Mouse (Mus musculus) CH12.LX (cell line): ENCODE results near the gene Gle1.

Experiments used
- CTCF ChIP-seq, 2 experiments: IDR thresholded peaks in 1 of 2; conservative IDR thresholded peaks in 1 of 2; 2 replicates each; pipeline ENCODE4 v1.5.1; 2011 to 2012; ENCODE audit warnings: low read depth in 2 of 2, low read length in 2 of 2, improper control_type of control experiment in 1 of 2, inconsistent platforms in 1 of 2, mild to moderate bottlenecking in 1 of 2, moderate library complexity in 1 of 2
- EP300 ChIP-seq: IDR thresholded peaks from 2 replicates; pipeline ENCODE4 v1.6.1; 2011; ENCODE audit warnings: low read length, improper control_type of control experiment
- ETS1 ChIP-seq: conservative IDR thresholded peaks from 2 replicates; pipeline ENCODE4 v1.6.1; 2012; ENCODE audit warnings: low read depth, mild to moderate bottlenecking, inconsistent platforms, low read length, improper control_type of control experiment, moderate library complexity
- IRF4 ChIP-seq: IDR thresholded peaks from 2 replicates; pipeline ENCODE4 v1.6.1; 2014; ENCODE audit warnings: low read depth, mild to moderate bottlenecking, inconsistent platforms, low read length, improper control_type of control experiment
- MAFK ChIP-seq: IDR thresholded peaks from 2 replicates; pipeline ENCODE4 v1.6.1; 2011; ENCODE audit warnings: low read length, improper control_type of control experiment; ENCODE audit not compliant: insufficient replicate concordance
- MAX ChIP-seq: IDR thresholded peaks from 2 replicates; pipeline ENCODE4 v1.6.1; 2011; ENCODE audit warnings: low read length, improper control_type of control experiment
- MAZ ChIP-seq: IDR thresholded peaks from 2 replicates; pipeline ENCODE4 v1.6.1; 2012; ENCODE audit warnings: low read depth, mild to moderate bottlenecking, inconsistent platforms, low read length, improper control_type of control experiment, moderate library complexity
- PAX5 ChIP-seq: IDR thresholded peaks from 2 replicates; pipeline ENCODE4 v1.6.1; 2012; ENCODE audit warnings: low read length, inconsistent platforms, mixed read lengths
- TCF12 ChIP-seq: IDR thresholded peaks from 2 replicates; pipeline ENCODE4 v1.6.1; 2014; ENCODE audit warnings: low read depth, mild to moderate bottlenecking, inconsistent platforms, low read length, improper control_type of control experiment
- USF1 ChIP-seq: IDR thresholded peaks from 2 replicates; pipeline ENCODE4 v1.6.1; 2014; ENCODE audit warnings: low read depth, mild to moderate bottlenecking, inconsistent platforms, low read length, improper control_type of control experiment
- ZC3H11A ChIP-seq: IDR thresholded peaks from 2 replicates; pipeline ENCODE4 v1.6.1; 2012; ENCODE audit warnings: low read depth, mild to moderate bottlenecking, inconsistent platforms, low read length, improper control_type of control experiment
- ZKSCAN1 ChIP-seq: IDR thresholded peaks from 2 replicates; pipeline ENCODE4 v1.6.1; 2012; ENCODE audit warnings: low read depth, inconsistent platforms, low read length, improper control_type of control experiment, borderline replicate concordance
- ZNF384 ChIP-seq: IDR thresholded peaks from 2 replicates; pipeline ENCODE4 v1.6.1; 2012; ENCODE audit warnings: low read depth, low read length, improper control_type of control experiment, inconsistent platforms

DNA sequence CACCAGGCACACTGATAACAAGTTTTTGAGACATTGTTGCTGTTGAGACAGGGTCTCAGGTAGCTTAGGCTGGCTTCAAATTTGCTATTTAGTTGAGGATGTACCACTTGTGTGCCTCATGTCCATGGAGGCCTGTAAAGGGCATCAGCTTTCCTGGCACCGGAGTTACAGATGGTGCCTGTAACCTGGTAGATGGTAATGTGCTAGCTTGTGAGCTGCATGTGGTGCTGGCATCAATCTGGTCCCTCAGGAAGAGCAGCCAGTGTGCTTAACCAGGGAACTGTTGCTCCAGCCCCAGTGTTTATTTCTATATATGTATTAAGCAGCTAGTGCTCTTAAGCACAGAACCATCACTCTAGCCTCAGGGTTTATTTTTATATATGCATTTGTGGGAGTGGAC is 39.2 kb upstream of the Gle1 start:
- TF ChIP-seq MAFK (no peak), USF1 (no peak), CTCF (conservative IDR thresholded peaks at IDR 0.05 in 1 of 2, IDR thresholded peaks at IDR 0.05 in 1 of 2; ENCODE audit: low read depth in 2 of 2, low read length in 2 of 2) (no peak), EP300 (no peak), ZC3H11A (no peak), TCF12 (no peak), ZKSCAN1 (no peak), ZNF384 (no peak), IRF4 (no peak), MAZ (no peak), PAX5 (no peak), ETS1 (no peak), MAX (no peak)
